Mouse (Mus musculus): ENCODE results near the gene Ing2. TPM values are rescaled to one million over a fixed set of nuclear protein-coding genes. Genes with fewer than 3 reads are reported as not detected.
A peak's percentile ranks its signal among the peaks of the same experiment; 100 is the strongest.

Gene Ing2
- 10 to 100 TPM; 10.4 to 14.0 TPM for total RNA-seq (2021)

DNA sequence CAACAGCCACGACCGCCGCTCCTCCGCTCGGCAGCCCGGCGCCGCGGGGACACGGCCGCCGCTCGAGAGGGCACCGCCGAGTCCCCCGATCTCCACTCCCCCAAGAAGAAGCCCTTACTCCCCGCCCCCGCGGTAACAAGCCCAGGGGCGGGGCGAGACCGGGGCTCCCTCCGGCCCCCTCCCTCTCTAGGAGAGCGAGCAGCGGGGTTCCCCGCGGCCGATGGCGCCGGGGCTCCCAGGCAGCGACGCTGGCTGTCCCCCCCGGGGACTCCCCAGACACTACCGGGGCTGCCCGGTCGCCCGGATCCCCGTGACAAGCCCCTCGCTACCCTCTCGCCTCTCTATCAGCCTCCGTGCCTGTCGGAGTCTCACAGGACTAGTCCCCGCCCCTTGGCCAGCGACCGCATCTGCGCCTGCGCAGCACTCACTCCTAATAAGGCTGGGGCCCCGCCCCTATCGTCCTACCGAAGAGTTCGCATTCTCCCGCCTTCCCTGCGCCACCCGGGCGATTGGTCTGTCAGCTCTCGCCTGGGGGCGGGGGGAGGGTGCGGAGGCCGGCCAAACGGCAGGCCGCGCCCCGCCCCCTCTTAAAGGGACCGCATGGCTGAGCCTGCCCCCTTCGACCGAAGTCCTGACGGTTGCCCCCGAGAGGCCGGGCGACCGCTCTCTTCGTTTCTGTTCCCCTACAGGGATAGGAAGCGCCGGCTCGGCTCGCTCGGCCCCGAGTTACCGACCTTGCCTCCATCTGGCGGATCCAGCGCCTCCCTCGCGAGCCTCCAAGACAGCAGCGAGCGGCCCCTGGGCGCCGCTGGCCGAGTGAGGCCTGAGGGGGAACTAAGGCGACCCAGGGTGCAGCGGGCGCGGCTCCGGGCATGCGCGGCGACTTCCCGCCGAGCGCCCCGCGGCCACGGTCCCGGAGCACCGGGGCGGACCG lies at the start of gene Ing2:
Gene Ing2 (minus strand): TSS at position 780 of the 934 bp plus-strand sequence.
- DNase-seq, result peak; percentile 100

DNA sequence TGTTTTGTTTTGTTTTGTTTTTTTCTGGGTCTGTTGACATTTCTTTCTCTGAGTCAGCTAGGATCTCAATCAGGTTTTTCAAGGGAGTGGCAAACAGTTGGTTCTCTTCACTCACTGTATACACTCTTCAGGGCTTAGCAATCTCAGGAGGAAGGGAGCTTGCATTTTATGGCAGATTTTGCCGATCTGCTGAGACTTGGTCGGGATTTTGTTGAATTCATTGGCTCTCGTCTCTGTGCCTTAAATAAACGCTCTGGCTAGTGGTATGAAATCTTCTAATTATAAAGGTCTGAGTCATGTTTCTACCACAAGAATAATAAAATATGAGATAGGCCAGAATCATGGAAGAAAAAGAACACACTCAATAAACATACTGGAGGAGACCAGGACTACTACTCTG lies 46.3 kb upstream of the Ing2 start:
- no peak for DNase-seq

DNA sequence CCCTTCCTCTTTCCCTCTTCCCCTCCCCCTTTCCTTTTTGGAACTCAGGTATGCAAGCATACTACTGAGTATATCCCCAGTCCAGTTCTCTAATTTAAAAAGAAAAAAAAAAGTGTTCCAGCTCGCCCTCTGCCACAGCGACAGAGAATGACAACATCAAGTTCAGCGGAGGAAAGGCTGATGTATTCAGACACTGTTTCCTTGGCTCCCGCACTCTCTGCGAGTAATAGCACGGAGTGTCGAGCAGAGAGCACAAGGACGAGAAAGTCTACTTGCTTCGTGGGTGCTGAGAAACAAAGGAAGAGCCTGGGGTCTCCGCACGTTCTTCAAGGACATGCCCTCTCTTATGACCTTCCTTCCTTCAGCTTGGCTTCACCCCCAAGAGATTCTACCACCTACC lies 43.3 kb upstream of the Ing2 start:
- no peak for DNase-seq

DNA sequence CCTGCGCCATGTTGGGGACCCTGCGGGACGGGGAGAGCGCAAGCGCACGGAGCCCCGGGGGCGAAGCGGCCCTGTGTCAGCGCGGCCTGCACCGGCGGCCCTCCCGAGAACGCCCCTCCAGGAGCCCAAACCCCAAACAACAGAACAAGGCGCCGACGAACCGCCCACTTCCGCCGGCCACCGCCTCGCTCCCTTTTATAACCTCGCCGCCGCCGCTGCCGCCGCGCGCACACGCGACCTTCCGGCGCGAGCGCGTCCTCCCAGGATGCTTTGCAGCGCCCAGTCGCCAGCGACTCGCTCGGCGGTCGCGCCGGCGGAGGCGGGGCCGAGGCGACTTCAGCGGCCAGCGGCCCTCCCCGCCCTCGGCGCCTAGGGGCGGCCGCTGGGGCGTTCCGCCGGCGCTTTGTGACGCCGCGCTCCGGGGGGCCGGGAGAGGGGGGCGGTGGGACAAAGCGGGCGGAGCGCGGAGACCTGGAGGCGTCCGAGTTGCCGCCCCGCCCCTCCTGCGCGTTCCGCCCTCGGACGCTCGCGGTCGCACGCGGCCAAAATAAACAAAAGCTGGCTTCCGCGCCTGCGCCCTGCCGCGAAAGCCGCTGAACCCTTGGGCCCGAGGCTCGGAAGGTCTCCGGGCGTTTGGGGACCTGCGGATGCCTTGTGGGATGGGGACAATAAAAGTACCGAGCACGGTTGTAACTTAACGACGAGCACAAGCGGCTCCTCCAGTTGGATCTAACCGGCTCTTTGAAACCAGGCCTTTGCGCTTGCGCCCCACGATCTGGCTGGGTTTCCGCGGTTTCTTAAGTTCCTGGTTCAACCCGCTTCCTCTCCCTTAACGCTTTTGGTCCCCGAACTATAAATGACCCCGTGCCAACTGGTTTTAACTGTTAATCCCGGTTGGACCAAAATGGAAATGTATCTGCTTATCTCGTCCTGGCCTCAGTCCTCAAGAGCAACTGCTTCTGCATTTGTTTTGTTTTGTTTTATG lies 38.7 kb upstream of the Ing2 start, which contains the start of gene Cdkn2aip:
Gene Cdkn2aip (minus strand): TSS at position 172 of the 985 bp plus-strand sequence.
- DNase-seq, result peak; percentile 96

DNA sequence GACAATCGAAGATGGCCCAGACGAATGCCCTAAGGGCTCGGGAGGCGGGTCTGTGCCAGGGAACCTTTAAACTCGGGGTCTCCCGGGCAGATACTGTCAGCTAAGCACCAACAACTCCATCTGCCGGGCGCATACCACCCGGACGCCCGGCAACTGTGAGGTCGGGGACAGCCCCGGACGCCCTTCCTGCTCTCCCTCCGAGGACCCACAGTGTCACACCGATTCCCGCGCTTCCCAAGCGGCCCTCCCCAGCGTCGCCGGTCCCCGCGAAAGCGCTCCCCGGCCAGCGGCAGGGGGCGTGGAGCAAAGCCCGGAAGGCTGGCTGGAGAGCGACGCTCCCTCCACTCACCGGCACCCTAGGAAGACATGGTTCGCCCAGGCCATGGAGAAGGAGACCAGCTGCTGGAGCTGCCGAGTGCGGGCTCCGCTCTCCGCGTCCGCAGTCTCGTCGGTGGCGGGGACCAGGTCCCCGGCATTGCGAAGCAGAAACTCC lies 37.9 kb upstream of the Ing2 start:
- DNase-seq, result peak; percentile 64

DNA sequence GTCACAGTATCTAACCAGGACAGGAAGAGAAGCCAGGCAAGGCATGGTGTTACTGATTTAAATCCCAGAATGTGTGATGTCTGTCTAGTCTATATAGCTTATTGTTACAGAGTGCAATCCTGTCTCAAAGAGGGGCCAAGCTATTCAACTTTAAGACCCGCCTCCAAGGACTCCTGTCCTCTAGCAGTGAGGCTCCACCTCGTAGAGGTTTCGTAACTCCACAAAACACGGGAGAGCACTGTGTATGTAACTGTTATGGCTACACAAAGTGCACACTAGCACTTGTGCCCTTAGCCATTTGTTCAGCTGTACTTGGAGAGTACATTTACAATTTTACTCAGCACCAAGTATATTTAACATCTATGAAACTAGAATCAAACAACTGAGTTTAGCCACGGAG lies 32.8 kb upstream of the Ing2 start:
- DNase-seq, result no peak

DNA sequence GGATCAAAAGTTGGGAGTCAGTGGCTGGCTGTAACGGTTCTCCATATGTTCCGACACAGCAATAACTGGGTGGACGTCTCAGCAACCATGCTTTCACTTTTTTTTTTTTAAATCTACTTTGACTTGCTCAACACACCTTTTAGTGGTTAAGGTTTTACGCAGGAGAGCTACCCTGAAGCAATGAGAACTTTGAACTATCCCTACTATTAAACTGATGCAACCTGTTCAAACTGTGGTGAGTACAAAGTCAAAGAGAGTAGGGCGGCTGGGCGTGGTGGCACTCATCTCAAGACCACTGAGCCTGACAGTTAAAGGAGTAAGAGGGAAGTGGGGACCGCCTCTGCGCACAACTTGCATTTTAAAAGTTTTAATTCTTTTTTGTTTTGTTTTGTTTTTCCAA lies 31.4 kb upstream of the Ing2 start:
- DNase-seq, result no peak

DNA sequence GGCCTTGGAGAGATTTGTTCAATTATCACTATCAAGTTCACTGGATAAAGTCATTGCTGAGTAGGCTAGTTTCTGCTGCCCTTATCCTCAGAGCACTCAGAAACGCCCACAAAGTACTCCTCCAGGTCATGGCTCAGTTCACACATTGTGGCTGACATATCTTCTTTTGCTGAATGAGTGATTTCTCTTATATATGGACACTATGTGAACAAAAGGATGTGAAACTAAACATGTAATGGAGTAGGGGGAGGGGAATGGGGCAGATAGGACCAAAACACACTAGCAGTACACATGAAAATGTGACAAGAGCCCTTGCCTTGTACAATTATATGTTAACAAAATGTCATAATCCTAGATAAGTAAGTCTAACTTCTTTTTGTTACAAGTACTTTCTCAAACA lies 27.0 kb upstream of the Ing2 start:
- DNase-seq, result no peak

DNA sequence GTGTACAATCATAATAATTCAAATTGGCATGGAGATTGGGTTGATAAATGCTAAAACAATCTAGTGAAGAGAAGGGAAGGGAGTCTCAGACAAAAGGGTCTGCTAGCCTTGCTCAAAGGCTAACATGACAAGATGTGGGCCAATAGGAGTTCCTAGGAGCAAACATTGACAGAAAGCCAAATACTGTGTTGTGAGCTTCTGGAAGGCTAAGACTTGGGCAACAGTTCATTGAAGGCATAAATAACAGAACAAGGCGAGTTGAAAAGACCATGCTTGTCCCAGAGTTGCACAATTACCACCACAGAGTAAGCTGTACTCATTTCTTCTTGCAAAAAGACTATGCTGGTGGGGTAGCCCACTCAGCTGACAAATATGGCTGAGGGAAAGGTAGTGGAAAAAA lies 22.3 kb upstream of the Ing2 start:
- no peak for DNase-seq

DNA sequence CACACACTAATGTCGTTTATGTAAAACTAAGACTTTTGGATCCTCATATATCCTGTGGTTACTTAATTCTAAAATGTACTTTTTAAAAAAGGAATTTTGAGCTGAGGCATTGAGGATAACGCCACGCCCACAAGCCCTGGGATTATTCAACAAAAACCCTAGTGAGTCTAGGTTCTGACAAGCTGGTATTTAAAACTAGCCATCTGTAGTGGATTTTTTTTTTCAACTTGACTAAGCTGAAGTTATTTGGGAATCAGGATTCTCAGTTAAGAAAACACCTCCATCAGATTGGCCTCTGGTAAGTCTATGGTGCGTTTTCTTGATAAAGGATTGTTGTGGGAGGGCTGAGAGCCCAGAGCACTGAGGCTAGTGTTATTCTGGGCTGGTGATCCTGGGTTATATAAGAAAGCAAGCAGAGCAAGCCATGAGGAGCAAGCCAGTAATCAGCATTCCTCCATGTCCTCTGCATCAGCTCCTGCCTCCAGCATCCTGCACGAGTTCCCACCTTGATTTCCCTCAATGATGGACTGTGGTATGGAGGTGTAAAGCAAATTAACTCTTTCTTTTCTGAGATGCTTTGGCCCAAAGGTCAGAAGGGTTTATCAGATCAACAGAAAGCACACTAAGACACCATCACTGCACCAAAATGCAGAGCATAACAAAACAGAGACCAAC lies 20.2 kb upstream of the Ing2 start:
- no peak for DNase-seq

DNA sequence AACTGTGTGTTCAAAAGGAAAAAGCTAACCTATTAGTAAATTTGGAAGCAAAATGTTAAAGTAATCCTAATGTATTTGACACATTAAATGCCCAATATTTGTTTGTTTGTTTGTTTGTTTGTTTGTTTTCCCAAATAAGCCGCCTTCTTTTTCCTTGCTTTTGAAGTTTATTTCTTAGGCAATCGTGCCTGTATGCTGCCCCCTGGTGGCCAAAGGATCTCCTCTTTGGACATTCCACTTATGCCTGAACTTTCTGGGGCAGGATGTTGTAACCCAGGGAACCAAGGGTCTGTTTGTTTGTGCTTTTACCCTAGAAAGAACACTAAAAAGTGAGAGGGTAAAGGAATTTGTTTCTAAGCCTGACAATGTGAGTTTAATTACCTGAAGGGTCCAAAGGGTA lies 17.8 kb upstream of the Ing2 start:
- DNase-seq, result peak; percentile 88

DNA sequence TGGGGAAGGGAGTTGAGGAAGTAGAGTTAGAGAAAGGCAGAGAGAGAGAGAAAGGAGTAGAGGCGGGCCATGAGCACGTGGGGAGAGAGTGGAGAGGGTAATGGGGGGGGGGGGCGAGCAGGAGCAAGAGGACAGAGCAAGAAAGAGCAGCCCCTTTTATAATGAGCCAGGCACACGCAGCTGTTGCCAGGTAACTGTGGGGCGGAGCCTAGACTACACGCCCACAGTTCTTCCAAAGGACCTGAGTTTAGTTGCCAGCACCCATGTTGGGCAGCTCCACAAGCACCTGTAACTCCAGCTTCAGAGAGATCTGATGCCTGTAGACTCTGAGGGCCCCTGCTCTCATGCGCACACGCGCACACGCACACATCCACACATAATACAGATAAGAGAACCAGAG lies 16.5 kb upstream of the Ing2 start:
- DNase-seq, result no peak

DNA sequence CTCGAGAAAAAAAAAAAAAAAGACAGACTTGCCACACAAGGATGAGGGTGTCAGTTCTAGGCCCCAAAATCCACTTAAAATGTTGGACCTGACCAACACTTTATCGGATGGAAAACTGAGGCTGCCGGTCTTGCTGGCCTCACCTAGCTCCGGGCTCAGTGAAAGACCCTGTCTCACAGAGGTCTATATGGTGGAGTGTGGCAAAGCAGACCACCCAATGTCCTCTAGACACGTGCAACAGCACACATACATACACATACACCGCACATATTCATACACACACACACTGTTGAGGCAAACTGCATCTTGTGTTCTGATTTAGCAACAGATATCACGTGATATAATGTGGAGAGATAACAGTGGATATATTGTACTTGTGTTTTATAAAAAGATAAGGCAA lies 15.9 kb upstream of the Ing2 start:
- DNase-seq, result no peak

DNA sequence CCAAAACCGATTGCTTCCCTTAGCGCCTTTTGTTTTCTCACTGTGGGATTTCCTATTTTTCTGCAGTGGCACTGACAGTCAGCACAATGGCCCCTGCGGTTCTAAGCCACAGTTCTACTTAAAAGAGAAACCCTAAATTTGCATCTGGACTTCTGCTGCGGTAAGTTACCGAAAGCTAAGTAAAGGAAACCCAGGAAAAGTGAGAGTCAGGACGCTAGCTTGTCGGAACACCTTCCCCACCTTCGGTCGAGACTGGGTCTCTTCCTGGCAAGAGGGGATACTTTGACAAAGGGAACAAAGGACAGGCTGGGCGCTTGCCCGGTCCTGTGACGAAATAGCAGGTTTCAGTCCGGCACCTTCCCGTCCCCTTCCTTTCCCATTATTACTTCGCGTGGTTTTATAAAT lies 15.3 kb upstream of the Ing2 start:
- DNase-seq, result peak; percentile 40

DNA sequence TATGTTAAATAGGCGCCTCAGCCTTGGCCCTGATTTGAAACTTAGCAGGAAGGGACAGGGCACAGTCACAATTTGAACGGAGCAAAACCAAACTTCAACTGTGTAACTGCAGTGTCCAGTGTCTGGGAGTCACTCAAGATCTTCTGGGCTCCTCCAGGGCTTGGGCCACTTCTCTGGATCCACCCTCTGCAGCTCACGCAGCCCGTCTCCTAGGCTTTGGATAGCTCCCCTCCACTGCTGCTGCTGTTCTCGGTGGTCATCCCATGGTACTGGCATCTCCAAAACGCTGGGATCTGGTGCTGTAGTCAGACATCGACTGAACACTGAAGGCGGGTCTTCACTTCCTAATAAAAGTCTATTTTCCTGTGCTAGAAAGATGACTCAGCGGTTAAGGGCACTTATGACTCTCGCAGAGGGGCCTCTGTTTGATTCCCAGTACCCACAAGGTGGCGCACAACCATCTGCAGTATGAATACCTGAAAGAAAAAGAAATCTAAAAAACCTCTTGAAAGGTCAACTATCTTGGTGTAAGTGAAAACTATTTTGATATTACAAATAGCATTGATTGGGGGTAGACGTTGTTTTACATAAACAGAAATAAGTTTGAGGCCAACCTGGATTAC lies 14.5 kb upstream of the Ing2 start:
- DNase-seq, result peak; percentile 42

DNA sequence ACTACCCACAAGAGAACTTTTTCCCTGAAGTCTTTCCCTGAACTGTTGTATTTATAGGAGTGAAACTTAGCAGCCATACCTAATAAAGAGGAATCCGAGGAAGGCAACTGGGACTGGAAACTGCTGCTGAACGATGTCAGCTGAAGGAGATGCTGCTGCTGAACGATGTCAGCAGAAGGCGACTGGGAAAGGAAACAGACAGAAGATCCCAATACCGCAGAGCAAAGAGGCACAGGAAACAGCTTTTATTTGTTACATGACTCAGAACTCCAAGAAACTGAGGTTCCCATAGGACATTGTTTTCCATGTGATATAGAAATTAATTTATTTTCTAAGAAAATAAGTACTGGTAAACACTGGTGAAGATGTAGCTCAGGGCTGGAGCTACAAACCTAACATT lies 9.1 kb upstream of the Ing2 start:
- DNase-seq, result no peak

DNA sequence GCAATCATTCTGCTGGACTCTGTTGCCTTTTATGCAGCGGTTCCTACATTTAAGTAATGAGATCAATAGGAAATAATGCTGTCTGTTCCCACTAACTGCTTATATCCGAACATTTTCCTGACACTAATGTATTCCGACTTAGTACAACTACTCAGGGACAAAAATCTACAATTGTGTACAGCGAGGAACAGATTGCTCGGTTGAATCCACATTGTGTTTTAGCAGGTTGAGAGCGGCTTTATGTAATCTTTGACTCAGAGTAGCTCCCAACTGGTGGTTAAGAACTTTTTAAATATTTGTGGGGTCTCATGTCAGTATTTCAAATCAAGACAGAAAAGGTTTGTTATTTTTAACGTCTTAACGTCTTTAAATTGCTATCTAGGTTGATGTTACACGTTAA lies 8.6 kb upstream of the Ing2 start:
- no peak for DNase-seq

DNA sequence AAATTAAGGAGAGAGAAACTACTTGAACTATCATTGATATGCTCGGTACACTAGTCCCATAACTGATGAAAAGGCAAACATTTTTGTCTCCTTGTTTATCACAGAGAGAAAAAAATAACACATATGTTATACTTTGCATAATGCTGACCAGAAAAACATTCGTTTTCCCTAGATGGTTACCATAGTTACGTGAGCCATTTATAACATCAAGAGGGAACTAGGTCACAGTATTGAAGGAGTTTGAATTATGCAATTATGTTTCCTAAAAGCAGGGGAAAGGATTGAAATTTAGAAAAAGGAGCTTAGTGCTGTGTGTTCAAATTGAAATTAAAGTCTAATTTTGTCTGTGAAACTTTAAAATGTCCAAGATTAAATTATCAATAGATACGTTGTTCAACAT lies 5.0 kb upstream of the Ing2 start:
- DNase-seq, result no peak

DNA sequence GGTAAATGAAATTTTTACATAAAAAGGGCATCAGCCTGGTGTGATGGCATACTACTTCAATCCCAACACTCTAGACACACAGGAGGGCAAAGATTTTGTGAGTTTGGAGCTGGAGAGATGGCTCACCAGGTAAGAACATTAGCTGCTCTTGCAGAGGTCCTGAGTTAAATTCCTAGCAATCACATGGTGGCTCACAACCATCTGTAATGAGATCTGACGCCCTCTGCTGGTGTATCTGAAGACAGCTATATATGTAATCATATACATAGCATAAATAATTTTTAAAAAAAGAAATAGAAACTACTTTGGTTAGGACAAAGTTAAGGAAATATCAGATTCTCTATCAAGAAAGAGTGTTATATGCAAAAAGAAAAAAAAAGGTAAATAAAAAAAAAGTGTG lies 4.2 kb upstream of the Ing2 start:
- DNase-seq, result no peak

DNA sequence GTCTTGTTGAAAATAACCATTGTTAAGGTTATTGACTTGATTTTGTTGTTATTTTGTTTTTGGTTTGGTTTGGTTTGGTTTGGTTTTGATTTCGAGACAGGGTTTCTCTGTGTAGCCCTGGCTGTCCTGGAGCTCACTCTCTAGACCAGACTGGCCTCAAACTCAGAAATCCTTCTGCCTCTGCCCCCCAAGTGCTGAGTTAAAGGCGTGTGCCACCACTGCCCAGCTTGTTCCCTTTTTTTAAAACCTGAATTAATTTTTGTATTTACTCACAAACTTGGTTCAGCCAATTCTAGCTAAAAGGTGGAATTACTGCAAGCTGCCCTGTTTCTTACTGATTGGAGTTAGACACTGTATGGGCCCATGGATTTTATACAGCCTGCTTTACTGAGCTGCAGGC lies 1.3 kb upstream of the Ing2 start:
- DNase-seq, result no peak

DNA sequence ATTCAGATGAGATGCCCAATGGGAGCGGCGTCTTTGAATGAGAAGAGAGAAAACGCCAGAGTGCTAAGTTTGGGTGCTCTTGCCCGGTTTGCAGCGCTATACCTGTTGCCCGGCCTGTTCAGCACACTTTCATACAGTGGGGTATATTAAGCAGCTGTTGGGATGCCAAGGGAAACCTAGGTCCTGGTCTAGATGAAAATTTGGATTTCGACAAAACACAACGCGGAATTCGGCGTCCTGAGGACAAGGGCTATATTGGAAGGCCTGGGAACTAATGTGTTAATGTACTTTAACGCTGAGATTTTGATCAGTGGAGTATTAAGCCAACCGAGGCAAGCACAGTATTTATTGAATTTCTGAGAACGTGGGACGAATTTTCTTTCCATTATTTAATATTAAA lies 868 bp upstream of the Ing2 start:
- peak; percentile 10 for DNase-seq

DNA sequence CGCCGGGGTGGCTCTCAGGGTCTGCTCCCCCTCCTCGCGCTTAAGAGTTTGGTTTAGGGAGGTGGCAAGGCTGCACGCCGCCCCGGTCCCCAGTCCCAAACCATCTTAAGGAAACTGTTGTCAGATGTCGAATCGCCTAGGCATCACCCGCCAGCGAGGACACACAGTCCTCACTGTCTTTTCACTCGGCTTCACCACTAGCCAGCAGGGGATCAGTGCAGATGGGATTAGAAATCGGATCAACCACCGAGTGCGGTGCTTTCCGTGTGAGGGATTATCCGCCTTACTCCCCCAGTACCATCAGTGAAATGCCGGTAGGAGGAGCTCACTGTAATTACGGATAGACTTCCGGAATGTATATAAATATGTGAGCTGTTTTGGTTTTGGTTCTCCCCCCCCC lies 430 bp upstream of the Ing2 start:
- no peak for DNase-seq

All from heart, postnatal 4 days (tissue).